Mouse (Mus musculus): Measurements from ENCODE around the gene Tbc1d22b.

The Tbc1d22b gene

GRCm38 (mm10) chr17:29595891-29596770 is 46.5 kb downstream of the Tbc1d22b start:
- no peak for DNase-seq (ENCODE audit: low read depth, low spot score)

GRCm38 (mm10) chr17:29596771-29597132 is 47.2 kb downstream of the Tbc1d22b start:
- DNase-seq (ENCODE audit: low read depth, low spot score): no peak

- no peak for DNase-seq (ENCODE audit: low read depth, low spot score)
Observed at GRCm38 (mm10) chr17:29599051-29599450, 49.5 kb downstream of the Tbc1d22b start.

- no peak for DNase-seq (ENCODE audit: low read depth, low spot score)
Observed at GRCm38 (mm10) chr17:29599537-29599936, 50.0 kb downstream of the Tbc1d22b start.

- no peak for DNase-seq (ENCODE audit: low read depth, low spot score)
Observed at GRCm38 (mm10) chr17:29601391-29601790, 51.8 kb downstream of the Tbc1d22b start.

GRCm38 (mm10) chr17:29603283-29603682 is 53.7 kb downstream of the Tbc1d22b start:
- peak; percentile 51 for DNase-seq (ENCODE audit: low read depth, low spot score)

GRCm38 (mm10) chr17:29613453-29613852 is 63.9 kb downstream of the Tbc1d22b start:
- peak; percentile 44 for DNase-seq (ENCODE audit: low read depth, low spot score)

- peak; percentile 96 for DNase-seq (ENCODE audit: low read depth, low spot score)
Observed at GRCm38 (mm10) chr17:29614115-29615023, 64.8 kb downstream of the Tbc1d22b start, which contains the start of the genes Rnf8 and Gm28043. Gene Rnf8 (plus strand): TSS chr17:29614790. Gene Gm28043 (plus strand): TSS chr17:29614876.

GRCm38 (mm10) chr17:29615024-29615551 is 65.5 kb downstream of the Tbc1d22b start:
- no peak for DNase-seq (ENCODE audit: low read depth, low spot score)

GRCm38 (mm10) chr17:29615616-29616015 is 66.0 kb downstream of the Tbc1d22b start:
- peak; percentile 59 for DNase-seq (ENCODE audit: low read depth, low spot score)

- DNase-seq (ENCODE audit: low read depth, low spot score): no peak
Observed at GRCm38 (mm10) chr17:29619231-29619630, 69.6 kb downstream of the Tbc1d22b start.

GRCm38 (mm10) chr17:29623488-29623887 is 73.9 kb downstream of the Tbc1d22b start:
- no peak for DNase-seq (ENCODE audit: low read depth, low spot score)

GRCm38 (mm10) chr17:29627285-29627684 is 77.7 kb downstream of the Tbc1d22b start:
- no peak for DNase-seq (ENCODE audit: low read depth, low spot score)

- no peak for DNase-seq (ENCODE audit: low read depth, low spot score)
Observed at GRCm38 (mm10) chr17:29628946-29629345, 79.4 kb downstream of the Tbc1d22b start.

GRCm38 (mm10) chr17:29629620-29630019 is 80.0 kb downstream of the Tbc1d22b start:
- DNase-seq (ENCODE audit: low read depth, low spot score): no peak

- DNase-seq (ENCODE audit: low read depth, low spot score): no peak
Observed at GRCm38 (mm10) chr17:29632312-29632711, 82.7 kb downstream of the Tbc1d22b start.

GRCm38 (mm10) chr17:29635492-29635891 is 85.9 kb downstream of the Tbc1d22b start:
- DNase-seq (ENCODE audit: low read depth, low spot score): no peak

GRCm38 (mm10) chr17:29636118-29636517 is 86.5 kb downstream of the Tbc1d22b start:
- DNase-seq (ENCODE audit: low read depth, low spot score): peak; percentile 35

GRCm38 (mm10) chr17:29637377-29637776 is 87.8 kb downstream of the Tbc1d22b start:
- no peak for DNase-seq (ENCODE audit: low read depth, low spot score)

GRCm38 (mm10) chr17:29637895-29638294 is 88.3 kb downstream of the Tbc1d22b start:
- no peak for DNase-seq (ENCODE audit: low read depth, low spot score)

- DNase-seq (ENCODE audit: low read depth, low spot score): no peak
Observed at GRCm38 (mm10) chr17:29640971-29641370, 91.4 kb downstream of the Tbc1d22b start.

- DNase-seq (ENCODE audit: low read depth, low spot score): no peak
Observed at GRCm38 (mm10) chr17:29642219-29642618, 92.6 kb downstream of the Tbc1d22b start.

Data from A20 (cell line).